Mouse (Mus musculus): Measurements from ENCODE around the gene Slc46a3.
A peak's percentile ranks its signal among the peaks of the same experiment; 100 is the strongest.

The Slc46a3 gene

DNA sequence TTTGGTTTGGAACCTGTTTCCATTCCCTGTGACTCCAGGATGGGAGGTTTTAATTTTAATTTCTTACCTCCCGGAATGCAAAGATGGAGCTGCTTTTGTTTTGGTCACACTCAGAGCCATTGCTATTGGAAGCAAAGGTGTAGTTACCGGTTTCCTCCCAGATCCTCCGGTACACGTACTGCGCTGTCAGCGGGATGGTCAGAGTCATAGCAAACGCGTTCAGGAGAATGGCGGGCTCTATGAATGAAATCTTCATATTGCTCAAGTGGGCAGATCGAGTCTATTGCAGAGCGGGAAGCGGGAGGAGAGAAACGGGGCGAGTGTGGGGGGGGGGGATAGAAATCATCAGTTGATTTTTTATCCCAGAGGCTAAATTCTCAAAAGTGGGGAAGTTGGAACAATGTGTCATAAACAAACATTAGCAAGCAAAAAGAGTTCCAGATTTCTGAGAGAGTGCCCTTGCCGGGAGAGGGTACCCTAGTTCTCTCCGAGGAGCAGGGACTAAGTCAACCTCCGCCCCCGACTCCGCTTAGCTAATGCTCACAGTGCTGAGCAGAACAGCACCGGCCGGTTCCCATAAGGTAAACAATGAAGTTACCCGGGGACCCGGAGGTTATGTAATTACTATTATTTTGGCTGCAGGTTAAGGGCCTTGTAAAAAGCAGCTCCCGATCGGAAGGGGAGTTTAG lies 705 bp downstream of the Slc46a3 start:
- DNase-seq = peak; percentile 32 to 41

DNA sequence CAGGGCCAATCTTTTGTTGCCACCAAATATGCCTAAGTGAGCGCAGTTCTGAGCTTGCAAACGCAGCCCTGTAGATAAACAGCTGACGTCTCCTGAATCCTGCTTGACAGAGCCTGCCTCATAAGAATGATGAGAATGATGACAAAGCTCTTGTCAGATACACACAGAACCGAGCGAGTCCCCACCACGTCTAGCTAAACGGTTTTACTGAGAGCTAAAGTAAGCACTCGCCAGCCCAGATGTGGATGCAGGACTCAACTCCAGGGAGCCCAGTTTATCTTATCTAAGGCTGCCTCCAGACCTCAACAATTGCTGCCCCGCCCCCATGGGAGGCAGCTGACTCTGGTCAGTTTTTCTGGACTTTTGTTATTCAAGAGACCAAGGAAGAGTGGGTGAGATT lies 1.5 kb downstream of the Slc46a3 start:
- DNase-seq = no peak

DNA sequence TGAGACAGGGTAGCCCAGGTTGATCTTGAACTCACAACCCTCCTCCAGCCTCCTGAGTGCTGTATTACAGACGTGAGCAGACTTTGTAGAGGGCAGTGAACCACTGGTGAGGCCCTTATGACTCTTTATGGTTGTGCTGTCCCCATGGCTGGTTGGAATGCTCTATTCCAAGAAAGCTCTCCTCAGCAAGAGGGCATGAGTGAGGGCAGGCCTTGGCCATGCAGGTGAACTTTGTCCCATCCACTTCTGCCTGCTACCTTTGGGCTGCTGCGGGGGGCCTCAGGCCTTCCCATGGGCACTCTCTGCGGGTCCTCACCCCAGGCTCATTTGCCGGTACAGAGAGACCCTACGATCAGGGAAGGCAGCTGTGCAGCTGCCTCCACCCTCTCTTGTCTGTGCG lies 1.9 kb downstream of the Slc46a3 start:
- DNase-seq = no peak

DNA sequence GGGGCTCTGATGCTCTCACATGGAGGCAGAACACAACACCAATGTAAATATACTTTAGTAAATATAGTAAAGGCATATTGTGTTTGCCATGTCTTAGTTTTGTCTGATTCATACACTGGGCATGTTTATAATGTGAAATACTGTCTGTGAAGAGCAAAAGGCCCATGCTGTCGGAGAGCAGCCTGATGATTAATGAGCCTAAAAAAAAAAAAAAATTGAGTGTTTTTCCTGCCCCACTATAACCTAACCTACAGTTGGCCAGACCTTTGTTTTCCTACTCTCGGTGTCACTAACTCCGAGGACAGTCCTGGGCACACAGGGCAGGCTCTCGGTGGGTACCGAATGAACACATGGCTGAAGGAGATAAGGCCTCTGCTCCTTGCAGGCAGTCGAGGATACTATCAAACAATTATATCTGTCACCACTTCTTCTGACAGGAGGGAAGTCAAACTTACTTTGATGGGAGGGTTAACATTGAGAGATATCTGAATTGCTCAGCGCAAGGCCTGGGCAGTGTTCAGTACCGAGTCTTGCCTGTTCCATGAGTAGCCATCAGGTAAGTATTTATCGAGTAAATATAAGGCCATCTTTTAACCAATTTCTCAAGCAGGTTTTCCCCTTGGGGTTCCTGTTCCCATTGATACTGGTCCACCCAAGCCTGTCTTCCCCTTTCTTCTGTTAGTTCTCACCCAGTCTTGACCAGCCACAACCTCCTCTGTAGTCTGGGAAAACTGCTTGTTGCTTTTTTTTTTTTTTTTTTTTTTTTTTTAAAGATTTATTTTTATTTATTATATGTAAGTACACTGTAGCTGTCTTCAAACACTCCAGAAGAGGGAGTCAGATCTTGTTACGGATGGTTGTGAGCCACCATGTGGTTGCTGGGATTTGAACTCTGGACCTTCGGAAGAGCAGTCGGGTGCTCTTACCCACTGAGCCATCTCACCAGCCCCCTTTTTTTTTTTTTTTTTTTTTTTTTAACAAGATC lies 6.0 kb downstream of the Slc46a3 start:
- no peak for DNase-seq

DNA sequence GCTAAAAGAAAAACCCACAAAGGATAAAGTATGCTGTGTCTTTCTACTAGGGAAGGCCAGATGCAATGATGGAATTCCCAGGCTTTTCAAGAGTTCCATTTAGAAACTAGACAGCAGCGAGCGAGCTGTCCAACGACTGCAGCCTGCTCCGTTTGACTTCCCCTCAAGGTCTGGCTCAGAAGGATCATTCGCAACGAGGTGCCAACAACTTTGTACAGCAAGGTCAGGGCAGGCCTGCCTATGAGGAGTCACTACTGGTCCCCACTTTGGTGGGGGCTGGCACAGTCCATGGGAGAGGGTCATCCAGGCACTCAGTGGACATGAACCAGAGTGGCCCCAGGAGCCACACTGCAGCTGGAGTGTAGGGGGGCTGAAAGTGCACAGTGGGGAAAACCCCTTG lies 11.0 kb downstream of the Slc46a3 start:
- DNase-seq = no peak

DNA sequence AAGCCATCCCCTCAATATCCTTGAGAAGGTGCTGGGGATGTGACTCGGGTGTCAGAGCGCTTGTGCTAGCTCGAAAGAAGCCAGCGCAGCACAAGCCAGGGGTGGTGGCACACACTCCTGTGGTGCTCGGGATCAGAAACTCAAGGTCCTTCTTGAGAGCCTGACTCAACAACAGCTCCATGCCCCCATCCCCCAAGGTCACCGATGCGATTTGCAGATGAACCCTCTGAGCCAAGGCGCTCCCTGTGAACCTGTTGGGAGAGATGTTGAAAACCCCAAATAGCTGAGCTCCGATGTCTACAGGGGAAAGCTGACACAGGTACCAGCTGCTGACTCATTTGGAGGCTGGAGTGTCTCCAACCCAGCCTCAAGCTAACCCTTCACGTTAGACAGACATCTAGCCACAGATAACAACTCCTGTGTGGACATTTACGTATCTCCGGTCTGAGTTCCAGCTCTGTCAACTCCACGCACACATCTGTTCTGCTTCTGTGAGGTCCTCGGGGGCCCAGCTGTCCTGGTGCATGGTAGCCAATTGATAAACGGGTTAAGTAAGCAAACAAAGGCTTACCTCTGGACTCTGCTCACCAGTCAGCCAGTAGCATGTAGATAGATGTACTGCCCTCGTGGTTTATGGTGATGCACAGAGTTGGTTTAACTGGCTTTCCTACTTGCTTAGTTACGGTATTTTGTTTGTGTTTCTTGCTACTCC lies 14.5 kb downstream of the Slc46a3 start:
- no peak for DNase-seq

DNA sequence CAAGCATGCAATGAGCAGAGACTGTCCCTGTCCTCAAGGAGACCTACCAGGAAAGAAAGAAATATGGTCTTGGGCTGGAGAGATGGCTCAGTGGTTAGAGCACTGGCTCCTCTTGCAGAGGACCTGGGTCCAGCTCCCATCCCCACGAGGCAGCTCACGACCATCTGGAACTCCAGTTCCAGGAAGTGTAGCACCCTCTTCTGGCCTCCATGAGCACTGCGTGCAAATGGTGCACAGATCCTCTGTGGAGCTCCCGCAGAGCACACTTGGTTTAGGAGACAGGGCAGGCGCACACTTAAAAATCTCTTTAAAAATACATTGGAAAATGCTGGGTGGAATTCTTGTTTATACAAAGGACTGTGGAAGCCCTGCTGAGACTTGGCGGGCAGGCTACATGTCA lies 17.1 kb downstream of the Slc46a3 start:
- DNase-seq = peak in 1 of 2 experiments; percentile 26

DNA sequence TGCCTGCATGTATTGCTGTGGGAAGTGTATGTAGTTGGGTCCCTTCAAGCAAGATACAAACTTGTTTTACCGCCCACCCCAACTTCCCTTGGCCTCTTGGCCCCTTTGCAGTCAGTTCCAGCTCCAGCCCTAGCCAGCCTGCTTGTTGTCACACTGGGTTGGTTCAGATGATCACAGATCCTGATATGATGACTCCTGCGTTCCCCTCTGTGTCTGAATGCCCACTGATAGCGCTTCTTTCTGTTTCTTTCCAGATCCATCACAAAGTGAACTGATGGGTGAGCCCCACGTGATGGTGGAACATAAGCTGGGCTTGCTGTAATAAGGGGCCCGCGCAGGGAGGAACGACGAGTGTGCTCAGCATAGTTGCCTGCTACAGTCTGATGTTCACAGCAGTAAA lies 19.4 kb downstream of the Slc46a3 start:
- DNase-seq = no peak

DNA sequence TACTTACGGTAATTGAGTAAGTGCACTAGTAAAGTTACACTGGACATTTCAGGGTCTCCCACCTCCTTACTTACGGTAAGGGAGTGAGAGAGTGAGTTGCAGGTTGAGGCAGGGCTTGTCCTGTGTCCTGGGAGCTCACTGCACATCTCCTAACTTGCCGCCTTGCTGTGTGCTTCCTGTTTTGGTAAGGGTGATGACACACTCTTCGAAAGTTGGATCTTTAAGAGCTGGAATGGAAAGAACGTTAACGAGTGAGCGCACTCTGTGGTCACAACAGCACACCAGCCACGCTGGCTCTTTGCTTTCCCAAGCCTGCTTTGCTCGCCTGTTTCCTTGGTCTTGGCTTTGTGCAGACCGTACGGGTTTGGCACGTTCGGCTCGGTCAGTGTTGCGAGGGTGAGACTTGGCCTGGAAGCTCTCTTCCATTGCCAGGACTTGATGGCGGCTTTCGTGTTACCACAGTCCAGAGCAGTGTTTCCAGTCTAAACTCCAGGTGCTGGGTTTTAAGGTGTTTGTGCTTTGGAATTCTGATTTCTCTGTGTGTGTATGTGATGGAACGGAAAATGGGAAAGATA lies 20.0 kb downstream of the Slc46a3 start:
- no peak for DNase-seq

DNA sequence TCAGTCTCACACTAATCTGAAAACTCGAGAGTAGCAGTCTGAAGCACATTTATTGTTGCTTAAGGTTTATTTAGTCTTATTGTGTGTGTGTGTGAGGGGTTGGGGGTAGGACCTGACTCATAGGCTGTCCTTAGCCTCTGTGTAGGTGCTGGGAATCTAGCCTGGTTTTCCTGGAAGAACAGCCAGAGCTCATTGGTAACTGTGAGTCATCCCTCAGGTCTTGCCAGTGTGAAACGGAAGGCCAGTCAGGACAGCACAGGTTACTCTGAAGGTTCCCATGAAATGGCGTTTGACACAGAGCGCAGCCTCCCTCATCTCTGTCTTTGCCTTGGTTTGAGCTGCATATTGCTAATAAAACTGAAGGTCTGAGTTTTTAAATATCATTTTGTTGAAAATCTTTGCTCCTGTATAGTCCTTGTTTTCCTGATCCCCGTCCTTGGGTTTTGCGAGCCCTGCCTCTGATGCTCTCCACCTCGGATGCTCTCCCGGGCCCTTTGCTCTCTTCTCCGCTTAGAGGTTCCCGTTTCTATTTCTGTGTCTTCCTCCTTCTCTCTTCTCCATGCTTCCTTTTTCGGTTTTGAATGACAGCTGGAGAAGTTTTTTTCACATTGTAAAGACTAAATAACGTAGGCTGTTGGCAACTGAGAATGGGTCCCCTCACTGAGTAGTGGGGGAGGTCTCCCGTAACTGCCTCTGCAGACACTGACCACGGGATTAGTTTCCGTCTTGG lies 23.4 kb downstream of the Slc46a3 start:
- DNase-seq = no peak

DNA sequence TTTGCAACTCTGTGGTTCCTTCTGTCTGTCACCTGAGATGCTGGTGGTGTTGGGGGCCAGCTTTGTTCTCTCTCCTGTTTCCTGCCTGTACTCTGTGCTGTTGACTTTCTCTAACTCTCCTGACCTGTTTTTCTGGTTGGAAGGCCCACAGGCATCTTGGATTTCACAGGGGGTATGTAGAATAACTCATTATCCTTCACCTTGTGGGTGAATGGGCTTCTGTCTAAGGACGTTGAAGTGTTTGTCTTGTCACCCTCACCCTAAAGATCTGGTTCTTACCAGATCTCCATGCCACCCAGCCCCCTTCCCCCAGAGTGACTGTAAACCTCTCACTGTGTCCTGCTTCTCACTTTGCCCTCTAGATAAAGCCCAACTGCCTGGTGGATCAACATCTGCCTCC lies 24.3 kb downstream of the Slc46a3 start:
- DNase-seq = no peak

DNA sequence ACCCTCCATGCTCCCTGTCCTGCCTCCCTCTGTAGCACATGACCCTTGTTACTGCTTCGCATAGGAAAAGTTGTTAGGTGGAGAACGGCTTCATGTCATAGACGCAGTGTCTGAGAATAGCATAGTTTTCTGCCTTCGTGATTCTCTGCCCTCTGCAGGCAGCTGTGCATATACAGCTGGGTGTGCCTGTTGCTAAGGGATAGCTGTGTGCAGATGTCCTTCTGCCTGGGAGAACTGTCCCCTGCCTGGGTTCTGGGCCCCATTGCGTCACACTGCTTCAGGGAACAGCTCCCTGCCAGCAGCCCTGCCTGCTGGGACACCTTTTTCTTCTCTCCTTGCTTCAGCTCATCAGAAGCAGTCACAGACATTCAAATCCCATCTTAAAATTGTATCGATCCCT lies 25.0 kb downstream of the Slc46a3 start:
- no peak for DNase-seq

DNA sequence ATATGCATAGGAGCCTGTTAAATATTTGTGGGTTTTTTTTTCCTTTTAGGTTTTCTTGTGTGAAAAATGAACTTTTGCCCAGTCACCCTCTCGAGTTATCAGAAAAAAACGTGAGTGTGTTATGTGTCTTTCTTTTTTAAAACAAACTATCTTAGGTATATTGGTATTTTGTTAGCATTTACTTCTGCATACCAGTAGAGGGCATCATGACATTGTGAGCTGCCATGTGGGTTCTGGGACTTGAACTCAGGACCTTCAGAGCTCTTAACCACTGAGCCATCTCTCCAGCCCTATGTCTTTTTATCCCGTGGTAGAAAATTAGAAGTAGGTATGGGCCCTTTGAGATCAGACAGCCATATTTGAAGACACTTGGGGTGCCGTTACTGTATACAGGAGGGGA lies 25.9 kb downstream of the Slc46a3 start:
- DNase-seq = no peak

DNA sequence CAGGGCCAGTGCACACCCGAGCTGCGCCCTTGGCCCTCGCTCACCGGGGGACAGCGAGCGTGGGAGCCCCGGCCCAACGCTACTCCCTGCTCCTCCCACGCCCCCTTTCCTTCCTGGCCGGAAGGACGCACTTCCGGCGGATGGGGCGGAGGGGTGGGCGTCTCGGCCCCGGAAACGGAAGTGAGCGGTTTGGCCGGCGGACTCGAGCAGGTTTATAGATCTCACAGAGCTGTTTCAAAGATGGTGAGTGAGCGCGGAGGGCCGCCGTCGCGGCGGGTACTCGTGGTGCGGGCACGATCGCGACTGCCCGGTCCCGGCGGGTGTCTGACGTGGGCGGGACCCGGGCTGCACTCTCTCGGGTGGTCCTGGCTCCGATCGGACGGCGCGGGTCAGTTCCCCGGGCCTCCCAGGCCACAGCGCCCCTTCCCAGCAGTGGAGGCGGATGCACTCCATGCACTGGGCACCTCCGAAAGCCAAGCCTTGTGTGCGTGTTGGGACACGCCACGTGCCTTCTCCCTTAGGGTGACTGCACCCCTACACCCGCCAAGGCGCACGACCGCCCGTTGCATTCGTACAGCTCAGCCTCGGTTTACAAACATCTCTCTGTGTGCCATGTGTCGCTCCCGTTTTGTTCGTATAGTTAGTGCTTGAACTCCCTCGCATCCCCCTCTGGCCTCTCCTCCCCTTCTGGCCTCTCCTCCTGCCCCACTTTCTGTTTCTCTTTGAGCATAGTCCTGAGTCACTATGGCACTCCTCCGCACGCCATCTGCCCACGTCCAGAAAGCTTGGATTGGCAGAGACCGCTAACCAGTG lies 34.0 kb downstream of the Slc46a3 start, which contains the start of gene Pomp:
Gene Pomp, plus strand, starts transcription at position 13 of the 813 bp plus-strand sequence.
- peak; percentile 94 to 95 for DNase-seq

DNA sequence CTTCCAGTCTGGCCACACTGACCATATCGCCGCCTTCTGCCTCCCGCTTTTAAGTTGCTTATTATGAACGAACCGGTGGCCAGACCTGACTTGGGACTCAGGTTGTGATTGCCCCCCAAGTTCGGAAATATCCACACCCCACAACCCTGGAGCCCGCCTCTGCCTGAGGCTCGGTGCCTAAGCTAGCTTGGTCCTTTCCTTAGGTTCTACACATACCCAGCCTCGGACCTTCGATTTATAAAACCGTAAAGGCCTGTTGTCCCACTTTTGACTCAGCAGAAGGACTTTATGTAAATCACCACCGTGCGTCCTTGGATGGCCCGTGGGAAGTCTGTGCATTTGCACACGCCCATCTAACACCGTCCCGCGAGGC lies 34.6 kb downstream of the Slc46a3 start:
- DNase-seq = no peak

DNA sequence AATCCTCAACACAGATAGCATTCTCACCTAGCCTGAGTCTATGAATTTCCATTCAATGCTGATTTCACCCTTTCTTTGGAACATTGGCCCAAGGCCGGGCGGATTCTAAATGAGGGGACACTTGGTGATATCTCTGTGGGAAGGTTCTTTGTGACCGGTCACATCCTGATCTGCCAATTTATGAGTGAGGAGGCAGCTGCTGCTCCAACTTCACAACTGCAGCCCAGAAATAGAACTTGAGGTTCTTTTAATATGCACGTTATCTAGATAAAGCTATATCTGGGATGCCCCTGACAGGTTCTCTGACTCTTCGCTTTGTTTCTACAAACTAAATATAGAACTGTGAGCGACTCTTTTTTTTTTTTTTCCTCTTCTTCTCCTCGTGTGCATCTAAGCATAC lies 44.4 kb downstream of the Slc46a3 start:
- no peak for DNase-seq

DNA sequence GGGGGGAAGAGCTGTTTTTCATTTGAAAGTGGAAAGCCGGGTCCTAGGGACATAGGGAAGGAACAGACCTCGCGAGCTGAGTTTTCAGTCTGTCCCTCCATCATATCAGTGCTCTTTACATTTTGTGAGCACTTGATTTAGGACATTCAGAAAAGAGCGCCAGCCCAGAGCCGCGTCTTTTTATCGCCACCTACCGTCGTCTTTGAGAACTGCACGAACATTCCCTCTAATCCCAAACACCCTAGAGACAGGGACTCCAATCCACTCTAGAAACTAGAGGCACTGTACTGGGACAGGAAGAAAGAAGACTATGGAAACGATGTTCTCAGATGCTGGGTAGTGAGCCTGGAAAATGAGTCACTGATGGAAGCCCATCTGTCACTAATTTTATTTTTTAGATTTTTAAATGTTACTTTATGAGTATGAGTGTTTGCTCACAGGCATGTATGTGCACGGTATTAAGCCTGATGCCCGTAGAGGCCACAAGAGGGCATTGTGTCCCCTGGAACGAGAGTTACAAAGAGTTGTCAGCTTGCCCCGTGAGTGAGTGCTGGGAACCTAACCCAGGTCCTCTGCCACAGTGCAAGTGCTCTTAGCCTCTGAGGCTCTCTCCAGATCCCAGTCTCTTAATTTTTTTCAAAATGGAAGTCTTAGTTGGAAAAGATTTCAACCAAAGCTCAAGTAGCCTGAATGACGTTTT lies 46.3 kb downstream of the Slc46a3 start:
- peak; percentile 40 to 80 for DNase-seq

DNA sequence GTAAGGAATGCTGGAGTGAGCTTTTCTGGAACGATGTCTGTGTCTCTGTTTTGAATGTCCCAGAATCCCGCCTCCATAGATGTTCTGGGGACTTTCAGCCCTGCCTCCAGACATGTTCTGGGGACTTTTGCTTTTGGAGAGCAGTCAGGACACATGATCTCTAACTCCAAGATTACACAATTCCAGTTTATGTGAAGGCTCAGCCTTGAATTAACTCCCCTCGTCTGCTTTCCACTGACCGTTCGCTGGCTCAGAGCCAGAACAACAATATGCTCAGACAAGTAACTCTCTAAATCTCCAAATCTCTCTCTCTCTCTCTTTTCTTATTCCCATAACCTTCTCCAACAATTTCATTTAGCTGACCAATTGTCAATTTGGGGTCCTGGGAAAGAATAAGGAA lies 47.3 kb downstream of the Slc46a3 start:
- DNase-seq = no peak

DNA sequence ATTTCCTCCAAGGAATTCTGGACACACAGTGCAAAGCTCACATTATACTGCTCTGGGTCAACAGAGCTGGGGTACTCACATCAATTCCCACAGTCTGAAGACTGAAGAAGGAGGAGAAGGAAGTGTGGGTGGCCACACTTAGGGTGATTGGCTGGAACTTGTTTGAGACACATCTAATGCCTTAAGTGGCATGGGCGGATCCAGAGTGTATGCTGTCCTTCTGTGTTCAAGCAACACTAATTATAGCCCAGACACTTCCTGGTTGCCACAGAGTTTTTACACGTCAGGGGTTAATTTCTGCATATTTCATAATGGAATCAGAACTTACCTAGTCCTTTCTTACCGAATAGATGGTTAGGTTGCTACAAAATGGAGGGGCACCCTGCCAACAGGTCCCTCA lies 49.3 kb downstream of the Slc46a3 start:
- no peak for DNase-seq

DNA sequence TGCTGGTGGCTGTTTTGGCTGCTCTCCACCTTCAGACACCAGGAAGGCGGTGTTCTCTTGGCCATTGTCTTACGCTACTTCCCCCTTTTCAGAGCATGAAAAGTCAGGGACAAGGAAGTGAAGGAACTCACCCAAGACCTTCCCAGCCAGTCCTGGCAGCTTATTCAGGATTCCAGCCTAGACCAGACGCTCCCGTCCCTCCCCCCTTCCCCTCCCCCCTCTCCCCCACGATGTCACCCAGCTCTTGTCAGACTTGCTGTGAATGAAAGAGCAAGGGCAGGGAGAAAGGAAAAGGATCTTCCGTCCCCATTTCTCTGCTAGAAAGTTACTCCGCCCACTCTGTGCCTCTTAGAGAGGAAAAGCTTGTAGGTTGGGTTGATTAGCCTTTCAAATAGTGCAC lies 51.3 kb downstream of the Slc46a3 start:
- DNase-seq = no peak

DNA sequence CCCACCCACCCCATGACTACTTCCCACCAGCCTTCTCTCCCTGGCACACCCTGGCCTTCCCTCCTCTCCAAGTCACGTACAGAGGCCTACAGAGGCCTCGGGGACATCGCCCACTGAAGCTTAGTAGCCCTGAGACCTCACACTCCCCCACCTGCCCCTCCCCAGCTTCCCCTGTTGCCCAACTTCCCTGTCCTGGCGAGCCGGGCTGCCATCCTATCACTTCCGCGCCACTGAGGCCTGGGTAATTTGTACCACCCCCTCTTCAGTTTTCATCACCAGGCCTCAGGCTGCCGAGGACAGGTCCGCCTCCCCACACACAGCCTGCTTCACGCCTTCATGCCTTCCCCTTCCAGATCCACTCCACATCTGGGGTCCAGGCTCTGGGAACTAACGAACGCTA lies 55.2 kb downstream of the Slc46a3 start:
- DNase-seq = no peak
